Mouse (Mus musculus): Measurements from ENCODE around the gene Foxo1.

Gene Foxo1

DNA sequence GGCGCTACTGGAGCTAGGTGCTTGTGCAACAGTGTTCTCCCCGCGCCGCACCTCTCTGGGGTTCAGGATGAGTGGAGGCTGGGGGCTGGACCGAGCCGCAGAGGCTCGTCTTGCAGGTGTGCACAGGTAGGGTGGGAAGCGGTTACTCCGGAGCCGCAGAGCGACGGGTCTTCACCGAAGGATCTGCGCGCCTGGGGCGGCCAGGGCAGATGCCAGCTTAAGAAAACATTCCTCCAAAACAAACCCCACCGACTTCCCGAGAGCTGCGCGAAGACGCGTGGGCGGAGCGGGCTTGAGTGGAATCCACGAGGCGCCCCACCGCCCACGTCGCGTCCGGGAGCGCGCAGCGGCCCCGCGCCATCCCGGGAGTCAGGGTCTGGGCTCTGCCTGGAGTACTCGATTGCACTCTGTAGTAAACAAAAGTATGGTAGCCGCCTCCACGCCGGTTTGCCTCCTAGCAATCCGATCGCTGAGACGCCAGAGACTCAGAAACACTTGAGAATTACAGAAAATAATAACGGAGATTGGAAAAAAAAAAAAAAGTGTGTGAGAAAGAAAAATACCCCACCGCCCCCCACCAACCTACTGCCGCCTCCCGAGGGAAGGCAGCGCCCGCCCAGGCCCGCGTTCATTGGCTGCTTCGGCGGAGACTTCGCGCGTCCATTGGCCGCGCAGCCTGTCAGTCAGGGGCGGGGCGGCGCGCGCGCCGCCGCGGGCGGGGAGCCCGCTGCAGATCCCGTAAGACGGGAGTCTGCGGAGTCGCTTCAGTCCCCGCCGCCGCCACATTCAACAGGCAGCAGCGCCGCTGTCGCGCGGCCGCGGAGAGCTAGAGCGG lies at the start of gene Foxo1:
Gene Foxo1, plus strand, starts transcription at position 685 of the 835 bp plus-strand sequence.
- peak; percentile 79 to 95 for DNase-seq

DNA sequence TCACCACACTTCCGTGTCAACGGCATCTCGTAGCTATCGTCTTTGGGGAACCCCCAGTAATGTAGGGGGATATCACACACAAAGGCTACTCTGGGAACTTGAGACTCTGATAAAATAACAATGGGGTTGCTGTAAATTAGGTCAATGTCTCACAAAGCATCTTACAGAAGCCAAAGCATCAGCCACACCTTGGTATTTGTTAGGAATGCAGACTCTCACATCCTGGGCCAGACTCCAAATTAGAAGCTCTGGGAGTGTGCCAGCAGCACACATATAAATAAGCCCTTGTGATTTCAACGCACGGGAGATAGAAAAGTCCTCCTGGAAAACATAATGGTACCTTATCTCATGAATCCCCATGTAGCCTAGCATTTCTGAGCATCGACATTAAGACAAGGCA lies 49.3 kb upstream of the Foxo1 start:
- DNase-seq = no peak

DNA sequence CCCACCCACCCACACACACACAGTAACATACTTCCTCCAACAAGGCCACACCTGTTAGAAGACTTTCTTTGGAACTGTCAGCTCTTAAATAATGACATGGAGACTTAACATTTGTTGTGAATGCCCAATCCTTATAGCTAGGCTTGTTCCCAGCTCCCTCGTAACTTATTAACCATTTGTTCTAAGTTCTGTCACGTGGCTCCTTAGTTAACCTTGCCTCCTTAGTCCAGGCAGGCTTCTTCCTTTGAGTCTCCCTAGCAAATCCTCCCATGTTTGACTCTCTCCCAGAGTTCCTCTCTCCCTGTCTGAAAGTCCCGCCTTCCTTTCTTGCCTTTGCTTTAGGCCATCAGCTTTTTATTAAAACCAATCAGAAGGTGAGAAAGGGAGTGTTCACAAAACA lies 47.1 kb upstream of the Foxo1 start:
- DNase-seq = no peak

DNA sequence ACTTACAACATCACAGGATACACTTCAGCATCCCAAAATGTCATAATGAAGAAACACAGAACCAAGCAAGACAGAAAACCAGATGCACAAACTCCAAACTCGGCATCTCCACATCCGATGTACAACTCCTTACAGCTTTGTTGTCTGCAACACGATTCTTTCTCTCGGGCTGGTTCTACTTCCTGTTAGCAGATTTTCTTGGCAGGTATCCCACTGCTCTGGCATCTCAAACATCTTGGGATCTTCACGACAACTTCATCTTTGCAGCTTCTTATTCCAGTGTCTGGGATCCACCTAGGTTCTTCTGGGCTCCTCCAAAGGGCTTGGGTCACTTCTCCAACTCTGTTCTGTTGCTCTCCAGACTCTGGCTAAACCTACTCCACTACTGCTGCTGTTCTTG lies 46.2 kb upstream of the Foxo1 start:
- DNase-seq = no peak

DNA sequence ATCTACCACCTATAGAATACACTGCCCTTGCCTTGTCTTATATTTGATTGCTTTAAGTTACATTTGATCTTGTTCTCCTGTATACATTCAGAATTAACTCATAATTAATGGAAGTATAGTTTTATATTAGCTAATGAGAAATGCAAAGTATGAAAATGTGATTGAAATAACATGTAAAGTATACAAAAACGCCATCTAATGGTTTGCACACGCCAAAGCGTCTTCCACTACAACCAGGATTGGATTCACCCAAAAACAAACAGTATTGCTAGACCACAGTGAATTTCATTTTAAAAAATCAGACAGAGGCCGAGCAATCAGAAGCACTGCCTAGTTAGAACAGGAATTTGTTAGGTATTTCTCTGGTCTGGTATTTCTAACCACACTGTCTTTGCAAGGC lies 31.6 kb upstream of the Foxo1 start:
- no peak for DNase-seq

DNA sequence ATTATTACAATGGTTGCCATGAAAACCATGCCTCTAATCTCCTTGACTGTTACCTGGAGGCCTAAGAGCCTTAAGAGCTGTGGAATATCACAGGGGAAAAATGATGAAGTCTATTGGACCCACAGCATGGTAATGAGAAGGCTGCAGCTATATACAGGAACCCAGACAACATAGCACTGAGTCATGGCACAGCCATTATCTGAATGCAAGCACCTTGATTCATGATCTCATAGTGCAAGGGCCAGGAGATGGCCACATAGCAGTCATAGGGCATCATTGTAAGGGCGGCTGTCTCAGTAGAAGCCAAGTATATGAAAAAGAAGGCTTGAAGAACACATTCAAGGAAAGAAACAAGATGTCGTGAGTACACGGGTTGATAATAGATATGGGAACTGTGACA lies 31.0 kb upstream of the Foxo1 start:
- DNase-seq = no peak

DNA sequence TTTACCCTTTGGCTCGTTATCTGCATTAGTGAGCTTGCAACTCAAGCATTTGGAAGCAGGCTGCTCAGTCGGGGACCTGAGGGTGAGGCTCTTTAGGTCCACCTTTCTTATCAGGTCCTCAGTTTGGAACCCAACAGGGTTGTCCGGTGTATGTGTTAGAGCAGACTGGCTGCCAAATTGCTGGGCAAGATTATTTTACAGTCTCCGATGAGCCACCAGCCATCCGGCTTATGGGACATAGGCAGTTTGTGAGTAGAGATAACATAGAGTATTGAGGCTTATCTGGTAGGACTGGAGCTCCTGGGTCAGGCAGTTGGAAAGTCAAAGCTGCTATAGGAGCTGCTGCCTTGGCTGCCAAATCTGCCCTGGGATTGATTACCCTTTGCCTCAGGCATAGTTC lies 27.1 kb upstream of the Foxo1 start:
- DNase-seq = no peak

DNA sequence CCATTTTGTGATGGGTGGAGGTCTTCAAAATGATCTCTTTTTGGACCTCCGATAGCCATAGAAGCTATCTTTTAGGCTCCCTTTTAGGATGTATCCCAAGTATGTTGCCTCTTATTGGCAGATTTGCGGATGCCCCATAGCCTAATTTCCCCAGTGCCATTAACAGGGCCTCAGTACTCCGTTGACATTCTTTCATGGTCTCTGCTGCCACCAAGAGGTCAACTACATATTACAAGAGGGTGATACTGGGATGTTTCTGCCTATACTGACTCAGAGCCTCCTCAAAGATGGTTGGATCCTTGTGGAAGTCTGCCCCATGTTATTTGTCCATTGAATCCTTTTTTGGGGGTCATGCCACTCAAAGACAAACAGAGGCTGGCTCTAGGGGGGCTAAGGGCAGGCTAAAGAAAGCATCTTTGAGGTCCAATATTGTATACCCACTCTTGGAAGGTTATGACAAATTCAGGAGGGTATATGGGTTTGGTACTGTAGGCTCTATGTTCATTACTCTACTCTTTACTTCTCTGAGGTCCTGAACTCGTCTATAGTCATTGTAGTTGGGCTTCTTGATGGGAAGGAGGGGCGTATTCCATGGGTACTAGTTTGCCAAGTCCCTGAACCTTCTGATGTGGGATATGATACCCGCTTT lies 25.6 kb upstream of the Foxo1 start:
- peak; percentile 85 to 87 for DNase-seq

DNA sequence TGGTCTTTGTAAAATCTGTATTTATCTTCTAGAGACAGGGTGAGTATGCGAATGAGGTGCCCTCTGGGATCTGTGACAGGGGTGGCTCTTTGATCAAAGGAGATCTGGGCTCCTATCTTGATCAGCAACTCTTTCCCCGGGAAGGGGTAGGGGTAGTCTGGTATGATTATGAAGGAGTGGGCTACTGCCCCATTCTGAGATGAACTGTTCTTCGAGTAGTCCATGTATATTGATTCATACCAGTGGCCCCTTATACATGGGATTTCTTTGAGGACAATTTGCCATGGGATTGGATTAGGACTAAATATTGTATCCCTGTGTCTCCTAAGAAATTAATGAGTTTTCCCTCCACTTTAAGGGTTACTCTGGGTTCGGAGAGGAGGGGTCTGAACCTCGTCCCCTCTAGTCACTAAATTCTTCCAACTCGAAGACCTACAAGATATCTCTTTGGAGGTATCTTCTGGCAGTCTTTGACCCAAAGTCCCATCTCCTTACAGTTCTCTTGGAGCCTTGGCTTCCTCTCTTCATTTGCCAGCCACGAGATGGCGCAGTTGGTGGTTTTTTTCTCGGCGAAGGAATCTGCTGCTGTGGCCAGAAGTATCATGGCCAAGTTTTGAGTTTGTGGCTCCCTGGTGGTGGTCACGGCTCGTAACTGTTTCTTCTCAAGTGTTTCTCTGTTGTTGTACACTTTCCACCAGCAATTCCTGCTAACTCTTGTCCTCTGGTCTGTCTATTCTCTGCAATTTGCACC lies 24.7 kb upstream of the Foxo1 start:
- DNase-seq = peak; percentile 38 to 40

DNA sequence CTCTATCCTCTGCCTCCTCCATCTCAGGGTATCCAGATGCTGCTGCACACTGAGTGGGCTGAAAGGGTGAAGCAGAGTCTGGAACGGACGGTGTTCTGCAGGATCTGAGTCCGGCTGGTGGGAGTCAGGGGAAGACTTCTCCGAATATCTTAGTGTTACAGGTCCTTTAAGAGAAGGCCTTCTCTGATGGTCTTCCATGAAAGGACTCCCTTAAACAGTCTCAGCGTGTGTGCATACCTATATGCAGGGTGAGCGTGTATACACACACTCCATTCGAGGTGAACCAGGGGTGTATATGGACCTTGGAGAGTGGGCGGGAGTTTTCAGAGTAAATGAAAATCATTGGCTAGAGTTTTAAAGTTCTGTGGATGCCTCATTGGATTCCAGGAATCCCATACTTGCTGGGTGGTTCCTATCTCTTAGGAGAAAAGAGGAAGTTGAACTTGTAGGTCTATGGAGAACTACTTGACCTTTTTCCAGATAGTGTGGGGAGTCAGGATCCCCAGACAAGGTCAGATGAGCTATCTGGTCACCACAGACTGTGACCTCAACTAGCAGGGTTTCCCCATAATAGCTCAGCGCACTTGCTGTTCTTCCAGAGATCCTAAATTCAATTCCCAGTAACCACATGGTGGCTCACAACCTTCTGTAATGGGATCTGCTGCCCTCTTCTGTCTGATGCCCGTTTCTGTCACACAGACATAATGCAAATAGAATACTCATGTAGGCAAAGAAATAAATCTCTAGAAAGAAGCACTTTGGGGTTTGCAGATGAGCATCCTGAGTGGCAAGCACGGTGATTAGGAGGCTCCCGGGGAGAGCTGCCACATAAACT lies 21.9 kb upstream of the Foxo1 start:
- DNase-seq = no peak

DNA sequence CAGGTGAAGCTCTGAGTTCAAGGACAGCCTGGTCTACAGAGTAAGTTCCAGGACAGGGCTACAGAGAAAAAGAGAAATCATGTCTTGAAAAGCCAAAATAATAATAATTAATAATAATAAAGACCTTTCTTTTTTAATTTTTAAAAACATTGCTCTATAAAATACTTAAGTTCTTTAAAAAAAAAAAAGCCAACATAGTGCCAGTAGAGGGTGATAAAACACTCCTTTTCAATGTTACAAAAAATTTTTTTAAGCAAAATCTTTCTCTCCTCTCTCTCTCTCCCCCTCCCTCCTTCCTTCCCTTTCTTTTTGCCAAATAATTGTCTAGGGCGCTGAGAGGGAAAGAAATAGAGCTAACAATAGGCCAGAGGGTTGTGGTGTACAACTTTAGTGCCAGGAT lies 17.0 kb upstream of the Foxo1 start:
- DNase-seq = no peak

DNA sequence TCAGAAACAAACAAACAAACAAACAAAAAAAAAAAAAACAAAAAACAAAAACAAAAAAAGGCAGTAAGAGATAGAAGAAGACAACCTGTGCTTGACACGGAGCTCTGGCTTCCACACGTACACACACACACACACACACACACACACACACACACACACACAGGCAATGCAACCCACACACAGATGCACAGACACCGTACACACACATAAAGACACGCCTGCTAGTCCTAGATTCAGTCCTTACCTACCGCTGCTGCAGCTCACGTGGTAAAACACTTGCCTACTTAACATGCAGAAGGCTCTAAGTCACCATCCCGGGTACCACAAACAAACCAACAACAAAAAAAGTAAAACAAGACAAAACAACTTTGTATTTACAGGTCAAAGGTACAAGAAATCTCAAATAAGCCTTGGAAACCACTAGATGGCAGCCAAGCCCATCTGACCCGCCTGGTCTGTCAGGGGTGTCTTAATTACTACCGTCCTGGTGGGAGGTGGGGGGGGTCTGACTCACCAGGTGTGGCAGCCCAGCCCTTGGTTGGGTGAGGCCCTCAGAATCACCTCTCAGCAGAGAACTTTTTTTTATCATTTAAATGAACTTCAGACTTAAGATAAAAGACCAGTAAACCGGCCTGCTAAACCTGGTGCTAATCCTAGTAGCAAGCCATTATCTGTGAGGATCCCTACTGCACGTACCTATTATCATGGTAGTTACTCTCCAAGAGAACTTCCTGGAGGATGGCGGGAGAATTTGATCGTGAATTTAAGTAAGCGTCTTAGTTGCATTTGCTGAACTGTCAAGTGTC lies 14.3 kb upstream of the Foxo1 start:
- DNase-seq = peak; percentile 35

DNA sequence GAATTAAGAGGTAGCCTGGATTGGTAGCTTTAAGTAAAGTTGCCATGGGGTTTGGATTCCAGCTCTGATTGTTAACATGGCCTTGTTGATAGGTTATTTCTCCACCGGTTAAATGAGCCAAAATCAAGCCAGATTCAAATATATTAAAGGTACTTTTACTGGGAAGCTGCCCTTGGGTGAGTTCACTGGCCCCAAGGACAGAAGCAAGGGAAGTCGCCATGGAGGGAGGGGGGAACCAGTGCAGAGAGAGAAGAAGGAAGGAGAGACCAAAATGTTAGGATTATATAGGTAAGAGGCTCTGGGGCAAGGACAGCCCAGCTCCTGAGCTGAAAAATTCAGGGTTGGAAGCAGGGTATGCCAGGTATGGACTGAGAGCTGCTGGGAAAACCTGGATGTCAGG lies 13.6 kb upstream of the Foxo1 start:
- no peak for DNase-seq

DNA sequence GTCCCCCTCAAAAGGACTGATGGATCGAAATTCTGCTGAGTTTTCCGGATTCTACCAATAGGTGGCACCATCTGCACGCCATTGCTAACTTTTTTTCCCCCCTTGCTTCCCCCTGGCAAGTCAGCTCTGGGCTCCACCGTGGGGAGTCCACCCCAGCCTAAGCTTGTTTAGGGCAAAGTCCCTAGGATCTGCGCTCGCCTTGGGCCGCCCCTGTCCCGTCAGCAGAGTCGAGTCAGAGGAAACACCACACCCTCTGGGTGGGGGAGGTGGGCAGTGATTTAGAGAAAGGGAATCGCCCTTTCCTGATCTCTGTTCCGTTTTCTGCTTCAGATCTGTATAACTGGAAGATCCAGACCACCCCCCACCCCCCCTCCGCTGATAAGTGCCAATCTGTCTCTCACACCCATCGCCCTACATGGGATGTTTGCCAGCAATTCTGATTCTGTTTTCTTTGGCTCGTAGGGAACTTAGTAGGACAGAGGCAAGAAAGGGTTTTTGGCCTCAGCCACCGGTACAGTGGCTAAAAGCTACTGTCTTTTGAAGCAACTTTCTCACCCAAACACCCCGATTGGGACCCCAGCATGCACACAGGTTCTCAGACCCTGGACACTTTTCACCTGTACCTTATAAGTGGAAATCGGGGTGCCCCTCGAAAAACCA lies 10.2 kb upstream of the Foxo1 start:
- peak; percentile 14 to 55 for DNase-seq

DNA sequence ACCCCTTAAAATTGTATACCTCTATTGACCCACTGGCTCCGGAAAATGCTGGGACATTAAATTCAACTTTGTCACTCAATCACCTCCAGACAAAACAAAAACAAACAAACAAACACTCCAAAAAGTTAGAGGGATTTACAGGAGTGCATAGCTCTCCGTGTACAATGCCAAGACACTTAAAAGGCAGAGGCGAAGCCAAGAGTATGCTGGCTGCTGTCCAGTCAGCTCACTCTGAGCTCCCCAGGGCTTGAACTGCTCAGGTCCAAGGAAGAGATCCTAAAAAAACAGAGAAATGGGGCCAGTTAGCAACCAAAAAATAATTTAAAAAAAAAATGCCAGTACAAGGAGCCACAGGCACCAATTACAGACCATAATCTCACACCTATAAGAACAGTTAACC lies 9.6 kb upstream of the Foxo1 start:
- peak; percentile 41 to 44 for DNase-seq

DNA sequence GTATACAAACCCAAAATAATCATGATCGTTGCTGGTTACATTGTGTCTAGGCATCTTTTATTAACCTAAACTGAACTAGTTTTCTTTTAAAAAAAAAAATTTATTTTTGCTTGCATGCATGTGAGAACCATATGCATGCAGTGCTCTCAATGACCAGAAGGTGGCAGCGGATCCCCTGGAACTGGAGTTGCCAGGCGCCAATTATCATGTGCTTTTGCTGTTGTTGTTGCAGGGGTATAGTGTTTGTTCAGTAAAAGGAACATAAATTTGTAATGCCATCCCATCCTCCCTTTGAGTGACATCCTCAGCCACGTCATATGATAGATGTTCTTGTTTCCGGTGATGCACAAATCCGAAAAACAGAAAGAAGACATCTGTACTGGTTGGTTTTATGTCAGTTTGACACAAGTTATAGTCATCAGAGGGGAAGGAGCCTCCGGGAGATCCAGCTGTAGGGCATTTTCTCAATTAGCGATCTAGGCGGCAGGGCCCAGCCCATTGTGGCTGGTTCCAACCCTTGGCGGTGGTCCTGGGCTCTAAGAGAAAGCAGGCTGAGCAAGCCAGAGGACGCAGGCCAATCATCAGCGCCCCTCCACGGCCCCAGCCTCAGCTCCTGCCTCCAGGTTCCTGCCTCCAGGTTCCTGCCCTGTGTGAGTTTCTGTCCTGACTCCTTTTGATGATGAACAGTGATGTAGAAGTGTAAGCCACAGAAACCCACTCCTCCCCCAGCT lies 5.5 kb upstream of the Foxo1 start:
- peak; percentile 75 to 86 for DNase-seq

DNA sequence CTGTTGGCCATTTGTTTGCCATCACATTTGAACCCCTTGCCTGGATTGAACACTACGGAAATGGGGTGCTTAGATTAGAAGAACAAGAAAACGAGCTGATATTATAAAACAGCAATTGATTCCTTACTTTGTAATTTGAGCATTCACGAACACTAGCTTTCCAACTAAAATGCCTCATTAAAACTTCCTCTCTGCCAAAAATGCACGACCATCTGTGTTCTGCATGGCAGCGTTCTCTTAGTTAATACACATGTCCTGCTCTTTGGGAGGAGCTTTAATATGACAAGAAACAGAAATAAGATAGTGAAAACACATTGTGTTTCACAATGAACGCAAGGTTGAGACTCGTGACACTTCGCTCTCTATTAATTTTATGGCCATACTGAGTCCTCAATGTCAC lies 3.8 kb upstream of the Foxo1 start:
- no peak for DNase-seq

DNA sequence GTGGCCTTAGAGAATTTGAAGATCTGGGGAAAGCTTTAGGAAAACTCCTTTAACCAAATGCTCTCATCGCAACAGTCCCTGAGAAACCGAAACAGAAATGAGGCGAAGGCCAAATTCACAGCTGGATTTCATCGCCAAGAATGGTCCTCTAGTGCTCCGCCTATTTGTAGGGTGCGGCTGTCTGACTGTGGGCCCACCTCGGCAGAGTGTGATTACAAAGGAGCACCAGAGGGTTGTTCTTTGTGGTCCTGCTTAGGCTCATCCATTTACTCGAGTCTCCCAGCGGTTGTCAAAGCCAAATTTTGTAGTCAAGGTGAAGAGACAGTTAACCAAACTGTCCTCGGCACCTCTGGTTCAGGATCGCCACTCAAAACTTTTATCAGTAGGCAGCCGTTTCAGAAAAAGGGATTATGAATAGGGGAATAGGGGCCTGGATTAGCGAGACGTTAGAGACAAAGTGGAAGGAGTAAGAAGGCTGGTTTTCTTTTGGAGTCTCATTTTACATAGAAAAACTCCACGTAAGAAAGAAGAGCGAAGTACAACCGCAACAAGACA lies 1.5 kb upstream of the Foxo1 start:
- no peak for DNase-seq

DNA sequence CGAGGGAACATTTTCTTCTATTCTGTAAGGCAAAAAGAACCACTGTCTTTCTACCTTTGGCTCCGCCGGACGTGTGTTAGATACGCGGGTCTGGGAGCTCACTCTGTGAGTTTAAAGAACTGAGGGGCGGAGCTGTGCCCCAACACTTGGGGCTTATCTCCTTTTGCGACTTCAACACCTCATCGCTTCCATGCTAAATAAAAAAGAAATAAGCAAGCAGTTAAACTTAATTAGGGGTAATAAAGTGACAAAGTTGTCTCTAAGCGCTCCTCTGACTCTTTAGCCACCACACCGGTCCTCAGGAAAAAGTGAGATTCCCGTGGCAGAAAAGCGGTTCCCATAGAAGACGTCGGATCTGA lies 864 bp upstream of the Foxo1 start:
- no peak for DNase-seq

DNA sequence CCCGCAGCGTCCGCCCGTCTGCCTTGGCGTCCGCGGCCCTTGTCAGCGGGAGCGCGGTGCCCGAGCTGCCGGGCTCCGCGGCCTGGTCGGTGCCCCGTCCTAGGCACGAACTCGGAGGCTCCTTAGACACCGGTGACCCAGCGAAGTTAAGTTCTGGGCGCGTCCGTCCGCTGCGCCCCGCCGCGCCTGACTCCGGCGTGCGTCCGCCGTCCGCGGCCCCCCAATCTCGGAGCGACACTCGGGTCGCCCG lies 276 bp downstream of the Foxo1 start:
- no peak for DNase-seq
